Comparison of ENCODE assay signal across 16 mouse cellular contexts in the genomic region with DNA sequence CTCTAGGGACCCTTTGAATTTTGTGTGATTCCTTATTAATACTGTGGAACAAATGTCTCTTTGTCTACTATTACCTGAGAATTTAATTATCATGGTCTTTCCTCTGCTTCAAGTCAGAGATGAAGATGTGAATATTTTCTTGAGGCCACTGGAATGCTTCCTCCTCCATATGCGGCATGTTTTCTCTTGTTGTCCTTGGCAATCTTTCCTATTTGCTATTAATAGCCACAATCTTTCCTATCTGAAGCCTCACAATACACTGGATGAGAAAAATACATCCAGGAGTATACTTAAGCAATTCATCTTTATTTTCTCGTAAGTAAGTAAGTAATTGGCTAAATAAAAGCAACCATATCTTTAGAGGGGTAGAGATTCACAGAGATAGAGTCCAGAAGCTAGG.
"Had no signal": no experiment of that assay in that cellular context is flagged by ENCODE, and none has a peak within 500 bp of the region (broad histone marks: within the 10 kb centered on the region; RNA-seq: fewer than 3 reads in every experiment).

No protein-coding gene starts in this region.

- H3K4me3 ChIP-seq: neural tube, embryonic 12.5 days; neural tube, embryonic 13.5 days; neural tube, embryonic 15.5 days; stomach, embryonic 15.5 days had no signal

- DNase-seq: retina, postnatal 1 day; right cerebral cortex, adult 18-20 months; right cerebral cortex, postnatal 14 days; right cerebral cortex, postnatal 25 days; right cerebral cortex, postnatal 4 days; spleen, adult 18-20 months; thymus, adult 18-20 months; thymus, postnatal 14 days; thymus, postnatal 25 days; thymus, postnatal 36 days; thymus, postnatal 4 days had no signal

- H3K9ac ChIP-seq: neural tube, embryonic 12.5 days; neural tube, embryonic 13.5 days; neural tube, embryonic 15.5 days; stomach, embryonic 15.5 days had no signal

- H3K27ac ChIP-seq: stomach, embryonic 15.5 days; stomach, postnatal 0 days had no signal

- H3K27me3 ChIP-seq: neural tube, embryonic 12.5 days; neural tube, embryonic 13.5 days; neural tube, embryonic 15.5 days; stomach, embryonic 15.5 days had no signal

- H3K9me3 ChIP-seq: neural tube, embryonic 12.5 days; neural tube, embryonic 13.5 days; neural tube, embryonic 15.5 days; stomach, embryonic 15.5 days had no signal

- H3K4me2 ChIP-seq: neural tube, embryonic 12.5 days; neural tube, embryonic 13.5 days; neural tube, embryonic 15.5 days; stomach, embryonic 15.5 days had no signal

- H3K36me3 ChIP-seq: neural tube, embryonic 12.5 days; neural tube, embryonic 13.5 days; neural tube, embryonic 15.5 days; stomach, embryonic 15.5 days had no signal

- H3K4me1 ChIP-seq: neural tube, embryonic 12.5 days; stomach, embryonic 15.5 days had no signal
